Mouse (Mus musculus) lung, postnatal 4 days (tissue): ENCODE data around the gene Mybph.
"Not testable (repeated sequence)": the region's sequence is repeated elsewhere in the genome, so short reads cannot be mapped to it uniquely, and the experiment has no call there.

Experiments
- DNase-seq, 2 experiments: peaks; one replicate each; pipeline ENCODE4 v3.0.0; 2021

Mybph gene

DNA sequence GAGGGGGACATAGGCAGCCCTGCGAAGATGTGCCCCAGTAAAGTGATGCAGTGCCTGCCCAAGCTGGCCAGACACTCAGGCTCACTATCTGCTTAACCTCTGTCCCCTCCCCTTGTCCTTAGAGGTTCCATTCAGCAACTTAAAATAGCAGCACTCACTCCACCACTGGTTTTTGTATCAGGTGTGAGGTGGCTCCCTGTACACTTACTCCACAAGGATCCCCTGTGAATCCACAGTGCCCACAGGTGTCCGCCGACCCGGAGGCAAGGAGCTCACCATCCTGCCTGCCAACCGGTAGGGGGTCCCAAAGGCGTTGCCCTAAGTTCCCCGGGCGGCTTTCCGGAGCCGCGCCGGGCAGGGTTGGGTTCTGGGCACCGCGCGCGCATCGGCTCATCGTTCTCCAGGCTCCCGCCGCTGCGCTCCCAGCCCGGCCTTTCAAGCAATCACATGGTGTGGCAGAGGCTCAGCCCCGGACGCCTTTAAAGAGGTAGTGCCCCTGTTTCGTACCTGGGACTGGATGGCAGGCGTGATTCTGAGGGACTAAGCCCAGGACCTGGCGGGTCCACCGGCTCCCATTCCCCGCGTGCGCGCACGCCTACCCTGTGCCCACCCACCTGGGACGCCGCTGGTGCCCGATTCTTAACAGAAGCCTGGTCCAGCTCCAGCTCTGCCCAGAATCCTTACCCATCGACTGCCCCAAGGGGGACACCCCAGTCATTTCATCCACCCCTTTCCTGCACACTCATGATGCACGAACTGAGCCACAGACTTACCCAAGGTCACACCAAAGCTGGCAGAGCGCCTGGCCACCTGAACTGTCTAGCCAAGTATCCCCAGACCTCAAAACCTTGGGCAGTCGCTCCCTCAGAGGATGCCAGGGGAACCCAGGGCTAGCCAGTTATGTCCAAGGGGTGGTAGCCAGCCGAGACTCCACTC lies 41.5 kb downstream of the Mybph start:
- peak; percentile 51 to 53 for DNase-seq

DNA sequence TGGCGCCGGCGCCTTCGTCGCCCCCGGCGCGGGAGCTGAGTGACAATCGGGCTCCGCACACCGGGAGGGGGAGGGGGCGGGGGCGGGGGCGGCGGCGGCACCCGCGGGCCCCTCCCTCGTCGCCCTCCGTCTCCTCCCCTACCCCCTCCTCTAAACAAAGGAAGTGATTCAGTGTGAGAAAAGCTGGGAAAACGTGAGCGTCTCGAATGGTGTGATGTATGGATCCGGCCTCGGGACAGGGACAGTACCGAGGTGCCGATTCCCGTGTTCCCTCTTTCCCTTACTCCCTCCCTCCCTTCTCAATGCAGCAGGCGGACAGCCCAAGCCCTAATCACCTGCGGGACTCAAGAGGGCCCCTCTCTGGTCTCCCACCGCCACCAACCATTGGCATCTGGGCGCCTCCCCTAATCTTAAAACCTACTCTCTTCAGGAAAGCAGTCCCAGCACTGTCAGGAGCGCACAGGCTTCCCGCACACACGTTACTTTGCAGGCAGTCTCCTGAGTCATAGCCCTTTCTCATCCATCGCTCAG lies 42.2 kb downstream of the Mybph start, which contains the start of gene Adora1:
Gene Adora1 (minus strand): TSS at position 41 of the 531 bp plus-strand sequence.
- DNase-seq = peak in 1 of 2 experiments; percentile 19

DNA sequence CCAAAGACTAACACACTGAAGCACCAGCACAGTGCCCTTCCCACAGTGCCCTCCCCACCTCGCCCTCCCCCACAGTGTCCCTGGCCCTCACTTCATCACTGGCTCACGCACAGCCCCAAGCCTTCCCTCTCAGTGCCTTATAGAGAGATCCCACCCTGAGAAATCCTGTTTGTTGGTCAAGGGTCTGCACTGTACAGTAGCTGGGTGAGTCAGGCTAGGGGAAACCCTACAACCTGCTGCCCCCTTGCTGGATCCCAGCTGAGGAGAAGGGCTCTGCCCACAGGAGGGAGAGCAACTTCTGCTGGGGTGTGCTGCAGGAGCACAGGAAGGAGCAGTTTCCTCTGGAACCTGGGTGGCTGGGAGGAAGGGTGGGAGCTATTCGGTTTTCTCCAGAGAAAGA lies 42.9 kb downstream of the Mybph start:
- DNase-seq = no peak

DNA sequence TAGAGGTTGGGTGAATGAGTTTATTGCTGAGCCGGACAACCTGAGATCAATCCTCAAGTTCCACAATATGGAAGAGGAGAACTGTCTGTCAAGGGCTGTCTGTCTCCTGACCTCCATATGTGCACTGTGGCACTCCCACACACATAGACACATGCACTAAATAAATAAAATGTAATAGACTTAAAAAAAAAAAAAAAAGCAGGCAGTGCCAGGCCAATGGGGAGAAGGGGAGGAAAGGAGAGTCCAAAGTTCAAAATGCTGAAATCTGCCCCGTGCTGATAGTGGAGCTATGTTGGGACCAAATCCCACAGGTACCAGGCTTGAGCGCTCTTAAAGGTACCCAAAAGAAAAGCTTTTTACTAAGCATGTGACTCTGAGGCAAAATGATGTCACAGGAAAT lies 44.2 kb downstream of the Mybph start:
- no peak for DNase-seq

DNA sequence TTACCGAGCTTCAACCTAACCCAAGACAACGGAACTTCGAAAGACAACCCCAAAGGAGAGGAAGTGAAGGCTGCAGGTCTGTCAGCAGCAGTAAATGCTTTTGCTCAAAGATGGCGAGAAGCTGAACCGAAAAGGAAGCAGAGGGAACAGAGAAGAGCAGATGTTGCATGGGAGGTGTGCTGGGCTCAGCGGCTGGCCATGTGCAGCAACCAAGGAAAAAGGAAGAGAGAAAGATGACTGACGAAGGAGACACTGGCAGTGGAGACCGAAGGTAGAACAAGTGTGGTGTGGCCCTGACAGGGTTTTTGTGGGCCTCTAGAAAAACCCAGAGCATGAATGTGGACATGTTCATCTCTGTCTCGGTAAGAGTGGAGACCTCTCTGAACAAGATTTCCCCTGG lies 47.5 kb downstream of the Mybph start:
- no peak for DNase-seq

- no peak for DNase-seq
Observed at GRCm38 (mm10) chr1:134241298-134241697, 48.0 kb downstream of the Mybph start.

DNA sequence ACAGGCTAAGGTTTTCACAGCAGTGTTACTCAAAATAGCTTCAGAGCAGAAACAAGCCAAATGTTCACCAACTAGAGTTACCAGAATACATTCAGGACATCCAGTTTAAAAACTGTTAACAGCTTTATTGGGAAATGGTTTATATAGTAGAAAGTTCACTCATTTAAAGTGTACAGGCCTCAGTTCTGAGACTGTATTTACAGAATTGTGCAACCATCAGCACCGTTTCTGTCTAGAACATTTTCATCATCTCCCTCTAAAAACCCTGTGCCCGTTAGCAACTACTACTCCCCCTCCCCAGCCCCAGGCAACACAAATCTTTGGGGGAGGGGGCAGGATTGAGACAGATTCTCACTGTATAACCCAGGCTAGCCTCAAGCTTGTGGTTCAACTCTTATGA lies 49.0 kb downstream of the Mybph start:
- DNase-seq = no peak

DNA sequence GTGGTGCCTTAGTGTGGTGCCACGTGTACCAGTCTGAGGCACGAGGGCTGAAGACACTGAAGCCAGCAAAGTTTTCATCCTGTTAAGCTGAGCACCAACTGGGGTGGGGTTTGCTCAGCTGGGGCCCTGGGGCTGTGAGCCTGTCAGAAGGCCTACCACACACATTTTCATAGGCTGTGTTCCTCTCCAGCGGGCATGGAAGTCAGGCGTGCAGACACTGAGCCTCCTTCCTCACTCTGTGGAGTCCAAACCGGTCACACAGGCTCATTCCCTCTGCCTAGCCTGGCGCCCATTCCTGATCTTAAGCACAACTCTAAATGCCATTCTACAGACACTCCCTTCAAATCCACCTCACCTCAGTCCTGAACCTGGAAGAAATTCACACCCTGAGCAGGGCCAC lies 50.3 kb downstream of the Mybph start:
- peak; percentile 39 to 56 for DNase-seq

GRCm38 (mm10) chr1:134243948-134244914 lies 51.0 kb downstream of the Mybph start:
- DNase-seq = peak; percentile 93 to 95

GRCm38 (mm10) chr1:134245004-134245717 lies 51.9 kb downstream of the Mybph start:
- no peak for DNase-seq

- no peak for DNase-seq
Observed at GRCm38 (mm10) chr1:134246590-134246989, 53.3 kb downstream of the Mybph start.

DNA sequence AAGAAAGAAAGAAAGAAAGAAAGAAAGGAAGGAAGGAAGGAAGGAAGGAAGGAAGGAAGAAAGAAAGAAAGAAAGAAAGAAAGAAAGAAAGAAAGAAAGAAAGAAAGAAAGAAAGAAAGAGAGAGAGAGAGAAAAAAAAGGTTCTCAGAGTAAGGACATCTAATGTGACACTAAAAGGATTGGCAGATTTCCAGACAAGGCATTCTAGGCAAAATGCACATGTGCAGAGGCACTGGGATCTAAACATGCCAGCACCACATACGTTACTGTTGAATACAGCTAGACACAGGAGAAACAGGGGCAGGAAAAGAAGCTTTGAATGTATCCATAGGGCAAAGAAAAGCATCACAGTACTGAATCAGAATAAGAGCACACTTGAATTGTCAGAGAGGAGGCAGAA lies 56.4 kb downstream of the Mybph start:
- not testable (repeated sequence) for DNase-seq
